Mouse (Mus musculus): Measurements from ENCODE around the gene Cfap46. TPM values are rescaled to one million over a fixed set of nuclear protein-coding genes. Genes with fewer than 3 reads are reported as not detected.
A peak's percentile ranks its signal among the peaks of the same experiment; 100 is the strongest.

Gene Cfap46
- polyA plus RNA-seq, 1 experiment from 2014 or later = 1.0 TPM

DNA sequence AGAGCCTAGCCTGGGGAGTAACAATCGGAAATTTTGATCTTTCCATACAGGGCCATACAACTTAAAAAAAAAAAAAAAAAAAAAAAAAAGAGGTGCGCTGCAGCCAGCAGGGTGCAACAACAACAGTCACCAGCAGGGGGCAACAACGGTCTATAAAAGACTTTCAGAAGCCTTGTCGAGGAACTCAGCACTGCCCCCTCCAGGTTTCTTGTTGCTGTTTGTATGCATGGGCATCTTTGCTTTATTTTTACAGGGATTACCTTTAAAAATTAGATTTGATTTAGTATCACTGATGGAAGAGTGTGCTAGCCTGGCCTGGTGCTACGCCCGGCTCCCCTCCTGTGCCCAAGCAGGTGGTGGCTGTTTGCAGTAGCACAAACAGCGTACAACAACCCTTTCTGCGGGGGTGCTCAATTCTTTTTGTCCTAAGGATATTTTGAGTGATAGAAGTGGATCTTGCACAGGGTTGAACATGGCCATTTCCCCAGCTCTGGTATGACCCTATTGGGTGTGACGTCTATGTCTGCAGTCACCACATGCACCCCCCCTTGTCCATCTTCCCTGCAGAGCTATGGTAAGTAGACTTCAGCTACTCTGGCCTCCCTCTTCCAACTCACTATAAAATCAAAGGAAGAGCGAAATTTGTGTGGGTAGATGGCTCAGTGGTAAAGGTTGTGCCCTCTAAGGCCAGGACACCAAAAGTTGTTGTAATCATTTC is 35.4 kb downstream of the Cfap46 start:
- H3K9me3 ChIP-seq (replicated peaks) = no peaks in the 10 kb centered on the region
- no peak for ATAC-seq (ENCODE audit: low FRiP score)
- H3K36me3 ChIP-seq = no peaks in the 10 kb centered on the region
- no peak overlapping the region for H3K27ac ChIP-seq
- WGBS = 42% methylated on average over 10 of the region's 10 CpGs
- no peak overlapping the region for H3K4me3 ChIP-seq
- no peaks in the 10 kb centered on the region for H3K4me1 ChIP-seq
- H3K4me2 ChIP-seq (replicated peaks) = no peak overlapping the region
- H3K9ac ChIP-seq = no peak overlapping the region
- peaks cover 10% of the 10 kb centered on the region for H3K27me3 ChIP-seq

- no peaks in the 10 kb centered on the region for H3K4me1 ChIP-seq
- ATAC-seq (ENCODE audit: low FRiP score) = no peak
- H3K36me3 ChIP-seq = no peaks in the 10 kb centered on the region
- no peak overlapping the region for H3K9ac ChIP-seq
- no peak overlapping the region for H3K27ac ChIP-seq
- 0 out of 2 replicates have a peak, but pooled peaks cover 7% of the 10 kb centered on the region for H3K27me3 ChIP-seq
- H3K9me3 ChIP-seq (replicated peaks) = no peaks in the 10 kb centered on the region
- H3K4me3 ChIP-seq = no peak overlapping the region
- no peak overlapping the region for H3K4me2 ChIP-seq (replicated peaks)
- 81% methylated on average over 2 of the region's 2 CpGs for WGBS
These were observed 50.2 kb downstream of the Cfap46 start for GRCm38 (mm10) chr7:139633393-139633792.

DNA sequence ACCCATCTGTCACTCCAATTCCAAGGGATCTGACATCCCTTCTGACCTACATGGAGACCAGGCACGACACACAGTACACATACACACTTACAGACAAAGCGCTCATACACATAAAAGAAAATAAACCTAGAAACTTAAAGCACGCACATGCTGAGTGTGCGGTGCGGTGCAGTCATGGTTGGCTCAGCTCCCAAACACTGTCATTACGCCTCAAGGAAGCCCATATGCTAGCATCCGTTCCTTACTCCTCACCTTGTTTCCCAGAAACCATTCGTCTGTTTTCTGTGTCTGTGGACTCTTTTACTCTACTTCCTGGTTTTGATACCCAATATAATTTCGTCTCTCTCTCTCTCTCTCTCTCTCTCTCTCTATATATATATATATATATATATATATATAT is 58.5 kb downstream of the Cfap46 start:
- Histone ChIP-seq H3K9ac (no peak overlapping the region), H3K4me3 (no peak overlapping the region), H3K4me2 (replicated peaks) (no peak overlapping the region), H3K9me3 (replicated peaks) (no peaks in the 10 kb centered on the region), H3K27ac (no peak overlapping the region), H3K36me3 (no peaks in the 10 kb centered on the region), H3K27me3 (no peaks in the 10 kb centered on the region; the same call in 1 of the 2 replicates), H3K4me1 (no peaks in the 10 kb centered on the region)
- no peak for ATAC-seq (ENCODE audit: low FRiP score)
- 75% methylated on average over 9 of the region's 9 CpGs for WGBS

DNA sequence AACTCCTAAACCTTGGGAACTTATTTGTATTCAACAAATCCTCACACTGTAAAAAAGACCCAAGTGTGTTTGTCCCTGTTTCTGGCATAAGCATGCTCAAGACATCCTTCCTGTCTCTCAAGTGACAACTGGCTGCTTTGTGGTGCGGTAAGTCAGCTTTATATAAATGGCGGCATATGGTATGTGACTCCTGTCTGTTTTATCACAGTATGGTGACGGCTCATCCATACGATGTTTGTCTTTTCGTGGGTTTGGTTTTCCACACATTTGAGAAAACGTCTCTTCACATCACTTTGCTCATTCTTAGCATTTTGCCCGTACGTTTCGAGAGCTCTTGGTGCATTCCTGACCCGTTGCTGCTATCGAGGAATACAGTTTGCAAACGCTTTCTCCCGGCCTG is 61.0 kb downstream of the Cfap46 start:
- H3K9ac ChIP-seq = no peak overlapping the region
- no peaks in the 10 kb centered on the region for H3K4me1 ChIP-seq
- no peak overlapping the region for H3K4me2 ChIP-seq (replicated peaks)
- no peak overlapping the region for H3K27ac ChIP-seq
- H3K27me3 ChIP-seq = peaks cover 6% of the 10 kb centered on the region; the same call in 1 of the 2 replicates
- no peaks in the 10 kb centered on the region for H3K36me3 ChIP-seq
- WGBS = 89% methylated on average over 13 of the region's 13 CpGs
- no peaks in the 10 kb centered on the region for H3K9me3 ChIP-seq (replicated peaks)
- ATAC-seq (ENCODE audit: low FRiP score) = no peak
- H3K4me3 ChIP-seq = no peak overlapping the region

- Histone ChIP-seq H3K27me3 (peaks cover 26% of the 10 kb centered on the region), H3K4me3 (no peak overlapping the region), H3K36me3 (no peaks in the 10 kb centered on the region), H3K9me3 (replicated peaks) (no peaks in the 10 kb centered on the region), H3K4me1 (peaks cover 5% of the 10 kb centered on the region; the same call in 1 of the 2 replicates), H3K4me2 (replicated peaks) (no peak overlapping the region), H3K27ac (no peak overlapping the region), H3K9ac (no peak overlapping the region)
- peak; percentile 70 for ATAC-seq (ENCODE audit: low FRiP score)
- WGBS = 53% methylated on average over 12 of the region's 12 CpGs
These were observed 67.5 kb downstream of the Cfap46 start for GRCm38 (mm10) chr7:139615767-139616766.

DNA sequence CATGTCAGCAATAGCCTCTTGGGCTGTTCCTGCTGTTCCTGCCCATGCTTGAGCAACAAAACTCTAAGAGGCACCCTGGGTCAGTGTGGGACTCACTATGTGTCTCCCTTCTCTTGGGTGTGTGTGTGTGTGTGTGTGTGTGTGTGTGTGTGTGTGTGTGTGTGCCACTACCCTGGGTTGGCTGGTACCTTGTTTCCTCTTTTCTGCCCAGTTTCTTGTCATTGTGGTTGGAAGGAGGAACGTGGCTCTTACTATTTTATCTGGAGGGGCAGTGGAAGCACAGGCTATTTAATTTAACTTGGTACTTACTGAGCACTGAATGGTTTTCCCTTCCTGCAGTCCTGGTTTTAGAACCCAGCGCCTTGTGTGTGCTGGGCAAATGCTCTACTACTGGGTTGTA is 73.3 kb downstream of the Cfap46 start:
- no peaks in the 10 kb centered on the region for H3K4me1 ChIP-seq
- H3K4me3 ChIP-seq = no peak overlapping the region
- no peak overlapping the region for H3K27ac ChIP-seq
- no peaks in the 10 kb centered on the region for H3K9me3 ChIP-seq (replicated peaks)
- H3K36me3 ChIP-seq = no peaks in the 10 kb centered on the region
- 88% methylated on average over 2 of the region's 2 CpGs for WGBS
- H3K27me3 ChIP-seq = peaks cover 16% of the 10 kb centered on the region
- H3K4me2 ChIP-seq (replicated peaks) = no peak overlapping the region
- no peak overlapping the region for H3K9ac ChIP-seq
- no peak for ATAC-seq (ENCODE audit: low FRiP score)

GRCm38 (mm10) chr7:139595862-139596261 is 87.8 kb downstream of the Cfap46 start:
- H3K36me3 ChIP-seq = no peaks in the 10 kb centered on the region
- H3K9ac ChIP-seq = no peak overlapping the region
- WGBS = 62% methylated on average over 6 of the region's 6 CpGs
- no peaks in the 10 kb centered on the region for H3K9me3 ChIP-seq (replicated peaks)
- no peak overlapping the region for H3K27ac ChIP-seq
- no peak overlapping the region for H3K4me3 ChIP-seq
- 0 out of 2 replicates have a peak, but pooled peaks cover 3% of the 10 kb centered on the region for H3K4me1 ChIP-seq
- peaks cover 45% of the 10 kb centered on the region for H3K27me3 ChIP-seq
- no peak overlapping the region for H3K4me2 ChIP-seq (replicated peaks)
- no peak for ATAC-seq (ENCODE audit: low FRiP score)

DNA sequence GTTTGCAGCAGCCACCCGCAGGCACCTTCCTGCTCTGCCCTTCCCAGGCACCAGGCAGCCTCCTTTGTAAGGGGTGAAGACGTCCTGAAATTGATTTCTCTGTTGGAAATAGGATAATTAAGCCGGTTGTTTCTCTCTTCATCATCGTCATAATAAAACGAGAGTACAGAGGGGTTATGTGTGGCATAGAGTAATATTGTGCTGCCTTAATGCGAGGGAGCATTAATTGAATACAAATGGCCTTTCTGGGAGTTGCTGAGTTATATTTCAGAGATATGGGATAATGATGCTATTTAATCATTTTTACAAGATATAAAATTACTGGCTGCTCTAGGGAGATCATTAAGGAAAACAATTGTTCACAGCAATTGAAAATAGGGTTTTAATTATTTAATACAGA is 88.3 kb downstream of the Cfap46 start:
- Histone ChIP-seq H3K27ac (no peak overlapping the region), H3K9ac (no peak overlapping the region), H3K27me3 (peaks cover 43% of the 10 kb centered on the region), H3K36me3 (no peaks in the 10 kb centered on the region), H3K4me3 (no peak overlapping the region), H3K4me2 (replicated peaks) (no peak overlapping the region), H3K9me3 (replicated peaks) (no peaks in the 10 kb centered on the region), H3K4me1 (0 out of 2 replicates have a peak, but pooled peaks cover 3% of the 10 kb centered on the region)
- no peak for ATAC-seq (ENCODE audit: low FRiP score)
- WGBS = 71% methylated on average over 6 of the region's 6 CpGs

- Histone ChIP-seq H3K36me3 (no peaks in the 10 kb centered on the region), H3K4me2 (replicated peaks) (no peak overlapping the region), H3K4me3 (no peak overlapping the region), H3K27ac (no peak overlapping the region), H3K9me3 (replicated peaks) (no peaks in the 10 kb centered on the region), H3K27me3 (peaks cover 71% of the 10 kb centered on the region), H3K9ac (no peak overlapping the region), H3K4me1 (peaks cover 14% of the 10 kb centered on the region)
- WGBS = 83% methylated on average over 5 of the region's 5 CpGs
- no peak for ATAC-seq (ENCODE audit: low FRiP score)
These were observed 92.3 kb downstream of the Cfap46 start for GRCm38 (mm10) chr7:139591311-139591710.

- Histone ChIP-seq H3K27me3 (peaks cover 74% of the 10 kb centered on the region), H3K4me2 (replicated peaks) (no peak overlapping the region), H3K36me3 (no peaks in the 10 kb centered on the region), H3K27ac (no peak overlapping the region), H3K9ac (no peak overlapping the region), H3K4me1 (peaks cover 11% of the 10 kb centered on the region), H3K9me3 (replicated peaks) (no peaks in the 10 kb centered on the region), H3K4me3 (no peak overlapping the region)
- ATAC-seq (ENCODE audit: low FRiP score) = no peak
- WGBS = 30% methylated on average over 3 of the region's 3 CpGs
These were observed 93.3 kb downstream of the Cfap46 start for GRCm38 (mm10) chr7:139590302-139590701.

DNA sequence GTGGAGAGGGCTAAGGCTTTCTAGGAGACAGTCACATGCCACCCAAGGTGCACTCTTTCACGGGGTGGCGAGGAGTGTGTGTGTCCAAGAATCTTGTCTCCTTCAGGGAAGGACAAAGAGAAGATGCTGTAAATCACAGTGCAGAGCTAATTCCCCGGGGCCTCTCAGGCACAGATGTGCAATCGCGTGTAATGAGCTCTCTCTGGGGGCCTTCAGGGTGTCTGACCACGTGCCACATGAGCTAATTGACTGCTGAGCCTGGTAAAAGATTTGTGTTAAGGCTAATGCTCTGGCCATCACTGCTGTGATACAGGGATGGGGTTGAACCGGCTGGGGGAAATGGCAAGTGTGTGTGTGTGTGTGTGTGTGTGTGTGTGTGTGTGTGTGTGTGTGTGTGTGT is 95.7 kb downstream of the Cfap46 start:
- H3K27ac ChIP-seq = no peak overlapping the region
- H3K4me2 ChIP-seq (replicated peaks) = no peak overlapping the region
- peaks cover 23% of the 10 kb centered on the region for H3K4me1 ChIP-seq
- peaks cover 86% of the 10 kb centered on the region for H3K27me3 ChIP-seq
- H3K9ac ChIP-seq = no peak overlapping the region
- WGBS = 32% methylated on average over 7 of the region's 7 CpGs
- no peaks in the 10 kb centered on the region for H3K9me3 ChIP-seq (replicated peaks)
- no peak for ATAC-seq (ENCODE audit: low FRiP score)
- H3K4me3 ChIP-seq = no peak overlapping the region
- no peaks in the 10 kb centered on the region for H3K36me3 ChIP-seq

DNA sequence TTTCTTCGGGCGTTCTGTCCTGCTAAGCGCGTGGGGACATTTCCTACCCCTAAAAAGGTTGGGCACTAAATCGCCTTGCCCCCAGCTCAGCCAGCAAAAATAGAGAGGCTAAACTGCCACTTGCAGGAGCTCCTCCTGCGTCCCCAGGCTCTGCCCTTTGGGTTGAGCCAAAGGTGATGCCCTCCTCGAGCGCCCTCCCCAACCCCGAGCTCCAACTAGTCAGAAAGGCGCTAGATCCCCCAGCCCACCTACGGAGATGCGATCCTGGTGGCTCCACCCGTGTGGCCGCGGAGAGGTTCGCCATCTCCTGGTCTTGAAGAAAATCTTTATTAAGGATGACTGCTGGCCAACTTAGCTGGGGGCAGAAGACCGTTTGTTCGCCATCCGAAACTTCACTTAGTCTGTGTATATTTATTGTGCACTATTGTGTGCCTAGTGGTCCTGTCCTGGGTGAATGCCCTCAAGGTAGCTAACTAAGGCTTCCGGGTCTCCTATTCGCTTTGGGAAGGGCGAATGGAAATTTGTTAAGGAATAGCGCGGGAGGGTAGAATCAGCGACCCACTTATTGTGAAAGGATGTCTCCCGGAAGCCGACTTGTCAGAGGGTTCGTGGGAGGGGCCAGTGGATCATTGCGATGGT is 98.3 kb downstream of the Cfap46 start:
- ATAC-seq (ENCODE audit: low FRiP score) = no peak
- no peaks in the 10 kb centered on the region for H3K9me3 ChIP-seq (replicated peaks)
- no peak overlapping the region for H3K9ac ChIP-seq
- H3K27me3 ChIP-seq = peaks cover 100% of the 10 kb centered on the region
- 3% methylated on average over 29 of the region's 29 CpGs for WGBS
- H3K27ac ChIP-seq = no peak overlapping the region
- H3K4me2 ChIP-seq (replicated peaks) = peak overlapping the region; percentile 33
- peaks cover 47% of the 10 kb centered on the region for H3K4me1 ChIP-seq
- H3K4me3 ChIP-seq = 0 out of 2 replicates have a peak overlapping the region, but pooled peaks have one; percentile 11
- no peaks in the 10 kb centered on the region for H3K36me3 ChIP-seq

Data from hindbrain, embryonic 12.5 days (tissue).